In genomic region chr3:135702658-135703057, GRCm38 (mm10) we compare ENCODE assay signal across 8 mouse cellular contexts.
"Had no signal": no experiment of that assay in that cellular context is flagged by ENCODE, and none has a peak within 500 bp of the region (broad histone marks: within the 10 kb centered on the region; RNA-seq: fewer than 3 reads in every experiment).

No protein-coding gene starts in this region.

- DNase-seq: kidney, adult 8-10 months; kidney, postnatal 25 days; left cerebral cortex, postnatal 4 days; lung, postnatal 10 days; retina, postnatal 1 day; right cerebral cortex, postnatal 4 days; spleen, adult 18-20 months; thymus, postnatal 36 days had no signal
